Mouse (Mus musculus): ENCODE data around the gene Samd14. TPM values are rescaled to one million over a fixed set of nuclear protein-coding genes. Genes with fewer than 3 reads are reported as not detected.

Samd14 gene
- total RNA-seq, 2 experiments from 2014 or later, result 0.92 to 6.1 TPM

- ATAC-seq (replicated peaks; ENCODE audit: poor library complexity), result peak; percentile 70
These were observed 20.1 kb upstream of the Samd14 start for GRCm38 (mm10) chr11:94989562-94990017.

- ATAC-seq (replicated peaks; ENCODE audit: poor library complexity), result no peak
These were observed 19.5 kb upstream of the Samd14 start for GRCm38 (mm10) chr11:94990102-94990748.

GRCm38 (mm10) chr11:94990749-94991577 lies 18.7 kb upstream of the Samd14 start, which contains the start of gene Ppp1r9b:
Gene Ppp1r9b, plus strand, starts transcription at chr11:94991035.
- peak; percentile 56 for ATAC-seq (replicated peaks; ENCODE audit: poor library complexity)

DNA sequence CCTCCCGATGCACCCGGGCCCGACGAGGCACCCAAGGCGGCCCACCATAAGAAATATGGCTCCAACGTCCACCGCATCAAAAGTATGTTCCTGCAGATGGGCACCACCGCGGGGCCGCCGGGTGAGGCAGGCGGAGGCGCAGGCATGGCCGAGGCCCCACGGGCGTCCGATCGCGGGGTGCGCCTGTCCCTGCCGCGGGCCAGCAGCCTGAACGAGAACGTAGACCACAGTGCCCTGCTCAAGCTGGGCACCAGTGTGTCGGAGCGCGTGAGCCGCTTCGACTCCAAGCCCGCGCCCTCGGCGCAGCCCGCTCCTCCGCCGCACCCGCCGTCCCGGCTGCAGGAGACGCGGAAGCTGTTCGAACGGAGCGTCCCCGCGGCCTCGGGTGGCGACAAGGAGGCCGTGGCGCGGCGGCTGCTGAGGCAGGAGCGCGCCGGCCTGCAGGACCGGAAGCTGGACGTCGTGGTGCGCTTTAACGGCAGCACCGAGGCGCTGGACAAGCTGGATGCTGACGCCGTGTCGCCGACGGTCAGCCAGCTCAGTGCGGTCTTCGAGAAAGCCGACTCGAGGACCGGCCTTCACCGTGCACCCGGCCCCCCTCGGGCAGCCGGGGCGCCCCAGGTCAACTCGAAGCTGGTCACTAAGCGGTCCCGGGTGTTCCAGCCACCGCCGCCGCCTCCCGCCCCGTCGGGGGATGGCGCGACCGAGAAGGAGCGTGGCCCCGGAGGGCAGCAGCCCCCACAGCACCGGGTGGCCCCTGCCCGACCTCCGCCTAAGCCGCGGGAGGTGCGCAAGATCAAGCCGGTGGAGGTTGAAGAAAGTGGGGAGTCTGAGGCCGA lies 17.8 kb upstream of the Samd14 start:
- no peak for ATAC-seq (replicated peaks; ENCODE audit: poor library complexity)

DNA sequence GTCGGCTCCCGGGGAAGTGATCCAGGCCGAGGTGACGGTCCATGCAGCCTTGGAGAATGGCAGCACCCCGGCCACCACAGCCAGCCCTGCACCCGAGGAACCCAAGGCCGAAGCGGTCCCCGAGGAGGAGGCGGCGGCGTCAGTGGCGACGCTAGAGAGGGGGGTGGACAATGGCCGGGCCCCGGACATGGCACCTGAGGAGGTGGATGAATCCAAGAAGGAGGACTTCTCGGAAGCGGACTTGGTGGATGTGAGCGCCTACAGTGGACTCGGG lies 17.3 kb upstream of the Samd14 start:
- ATAC-seq (replicated peaks; ENCODE audit: poor library complexity), result no peak

GRCm38 (mm10) chr11:94992754-94993606 lies 16.7 kb upstream of the Samd14 start:
- peak; percentile 24 for ATAC-seq (replicated peaks; ENCODE audit: poor library complexity)

GRCm38 (mm10) chr11:94994208-94994814 lies 15.4 kb upstream of the Samd14 start:
- no peak for ATAC-seq (replicated peaks; ENCODE audit: poor library complexity)

DNA sequence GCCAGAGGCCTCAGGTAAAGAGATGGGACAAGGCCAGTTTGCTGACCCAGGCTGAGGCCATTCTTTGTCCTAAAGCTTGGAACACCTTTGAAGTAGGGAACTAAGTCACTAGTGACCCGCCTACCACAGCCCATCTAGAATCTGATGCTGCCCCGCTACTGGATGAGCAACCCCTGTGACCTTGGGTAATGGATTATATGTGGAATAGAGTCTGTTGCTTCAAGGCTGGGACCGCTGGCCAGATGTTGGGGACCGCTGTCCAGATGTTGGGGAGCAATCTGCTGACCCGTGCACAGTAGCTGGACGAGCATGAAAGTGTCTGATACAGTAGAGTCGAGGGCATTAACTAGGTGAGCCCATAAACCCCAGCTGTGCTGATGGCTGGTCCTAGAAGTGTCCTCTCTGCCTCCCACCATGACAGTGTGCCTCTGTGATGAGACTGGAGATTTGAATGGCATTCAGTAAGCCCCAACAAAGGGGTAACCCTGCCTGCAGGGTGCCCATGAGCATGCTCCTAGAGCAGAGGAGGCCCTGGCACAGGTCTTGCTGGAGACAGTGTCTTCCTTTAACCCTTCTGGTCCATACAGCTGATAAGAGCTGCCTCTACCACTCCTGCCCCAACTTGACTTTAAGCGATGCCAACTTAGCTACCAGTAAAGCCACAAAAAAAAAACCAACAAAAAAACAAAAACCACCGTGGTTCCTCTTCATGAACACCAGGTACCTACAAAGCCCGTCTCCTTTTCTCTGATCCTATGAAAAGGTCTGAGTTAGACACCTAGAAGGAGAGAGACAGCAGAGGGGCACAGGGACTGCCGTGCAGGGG lies 14.5 kb upstream of the Samd14 start:
- ATAC-seq (replicated peaks; ENCODE audit: poor library complexity), result no peak

DNA sequence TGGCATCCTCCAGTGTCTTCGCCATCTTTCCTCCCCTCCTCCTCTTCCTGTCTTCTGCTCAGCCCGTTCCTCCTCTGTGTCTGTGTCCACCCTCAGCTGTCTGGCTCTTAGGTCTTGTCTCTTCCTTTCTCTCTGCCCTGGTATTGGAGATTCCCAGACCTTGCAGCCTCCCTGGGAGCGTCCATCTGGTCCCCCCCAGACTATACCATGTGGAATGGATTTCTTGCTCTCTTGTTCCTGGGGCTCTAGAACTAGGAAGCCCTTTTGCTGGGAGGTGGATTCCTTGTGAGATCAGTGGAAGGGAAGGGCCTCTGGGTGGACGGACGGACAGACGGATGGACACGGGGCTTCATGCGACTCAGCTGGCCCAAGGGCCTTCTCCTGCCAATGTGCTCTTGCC lies 13.6 kb upstream of the Samd14 start:
- ATAC-seq (replicated peaks; ENCODE audit: poor library complexity), result no peak

GRCm38 (mm10) chr11:94996984-94997383 lies 12.7 kb upstream of the Samd14 start:
- ATAC-seq (replicated peaks; ENCODE audit: poor library complexity), result no peak

DNA sequence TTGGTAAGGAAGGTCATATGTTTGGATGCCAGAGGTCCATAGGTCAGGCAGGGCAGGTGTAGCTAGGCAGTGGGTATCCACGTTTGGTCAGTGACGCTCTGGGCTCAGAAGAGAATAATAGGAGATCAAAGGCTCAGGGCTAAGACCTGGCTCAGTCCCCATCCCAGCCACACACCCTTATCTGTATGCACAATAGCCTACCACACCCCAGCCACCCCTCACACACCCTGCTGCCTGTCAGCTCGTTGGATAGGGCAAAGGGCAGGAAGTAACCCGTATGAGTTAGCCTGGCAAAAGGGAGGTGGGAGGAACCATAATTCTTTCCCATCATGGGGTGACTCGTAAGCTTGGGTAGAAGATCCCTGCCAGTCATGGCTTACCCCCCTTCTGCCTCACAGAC lies 12.1 kb upstream of the Samd14 start:
- peak; percentile 71 for ATAC-seq (replicated peaks; ENCODE audit: poor library complexity)

DNA sequence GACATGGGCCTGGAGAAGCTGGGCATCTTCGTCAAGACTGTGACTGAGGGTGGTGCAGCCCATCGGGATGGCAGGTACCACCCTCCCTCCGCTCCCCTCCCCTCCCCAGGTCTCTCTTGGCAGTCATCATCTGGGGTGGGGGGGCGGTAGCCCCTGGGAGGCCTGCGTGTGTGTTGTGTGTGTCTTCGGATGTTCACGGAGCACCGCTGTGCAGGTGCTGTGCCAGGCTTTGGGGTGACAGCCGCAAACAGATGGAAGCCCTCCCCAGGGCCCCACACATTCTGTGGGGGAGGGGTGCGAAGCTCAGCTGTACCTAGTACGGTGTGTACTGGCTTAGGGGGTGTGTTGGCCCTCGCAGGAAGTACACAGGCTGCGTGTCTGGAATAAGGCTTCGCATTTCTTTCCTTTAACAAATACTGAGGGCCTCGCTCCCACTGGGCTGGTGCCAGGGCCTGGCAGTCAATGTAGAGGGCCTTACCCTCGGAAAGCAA lies 11.6 kb upstream of the Samd14 start:
- no peak for ATAC-seq (replicated peaks; ENCODE audit: poor library complexity)

- no peak for ATAC-seq (replicated peaks; ENCODE audit: poor library complexity)
These were observed 9.6 kb upstream of the Samd14 start for GRCm38 (mm10) chr11:95000128-95000527.

DNA sequence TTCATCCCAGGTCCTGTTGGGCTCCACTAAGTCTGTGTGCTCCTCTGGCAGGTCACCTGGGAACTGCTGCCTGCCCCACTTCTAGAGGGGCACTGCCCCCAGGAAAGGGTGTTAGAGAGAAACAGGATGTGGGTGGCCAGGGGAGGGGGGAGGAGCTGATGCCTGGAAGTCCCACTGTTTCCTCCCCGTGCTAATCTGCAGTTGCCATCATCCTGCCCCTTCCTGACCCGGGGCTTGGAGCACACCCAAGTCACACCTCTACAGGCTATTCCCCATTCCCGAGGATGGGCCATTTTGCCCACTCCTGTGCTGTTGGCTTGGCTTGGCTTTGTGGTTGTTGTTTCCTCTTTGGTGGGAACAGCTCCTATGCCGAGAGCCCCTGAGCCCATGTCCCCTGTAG lies 9.1 kb upstream of the Samd14 start:
- peak; percentile 25 for ATAC-seq (replicated peaks; ENCODE audit: poor library complexity)

- peak; percentile 55 for ATAC-seq (replicated peaks; ENCODE audit: poor library complexity)
These were observed 8.6 kb upstream of the Samd14 start for GRCm38 (mm10) chr11:95001058-95001457.

- ATAC-seq (replicated peaks; ENCODE audit: poor library complexity), result no peak
These were observed 7.9 kb upstream of the Samd14 start for GRCm38 (mm10) chr11:95001584-95002347.

- no peak for ATAC-seq (replicated peaks; ENCODE audit: poor library complexity)
These were observed 7.0 kb upstream of the Samd14 start for GRCm38 (mm10) chr11:95002705-95003104.
